Mouse (Mus musculus) neural tube, embryonic 11.5 days (tissue): ENCODE data around the gene Itpkb. TPM values are rescaled to one million over a fixed set of nuclear protein-coding genes. Genes with fewer than 3 reads are reported as not detected.

Experiments used
- ATAC-seq: fragments of 200-750 bp; cut with Nextera tagmentation; 2 replicates; pipeline ENCODE4 v1.8.0; 2017; ENCODE audit warnings: moderate number of reproducible peaks, mild to moderate bottlenecking, moderate TSS enrichment, moderate library complexity; ENCODE audit not compliant: insufficient read depth, low FRiP score, low TSS enrichment
- DNase-seq: peaks from one replicate; pipeline ENCODE4 v3.0.0-alpha.2; 2015; ENCODE audit warnings: low spot score
- H3K27ac ChIP-seq: fragments of 300-500 bp; sonication (generic); 2 replicates; pipeline ENCODE4 v1.5.1; 2014; ENCODE audit warnings: low read depth, mild to moderate bottlenecking, low read length
- H3K27me3 ChIP-seq: fragments of 300-500 bp; sonication (generic); 2 replicates; pipeline ENCODE4 v1.6.1; 2014; ENCODE audit warnings: mild to moderate bottlenecking, low read length, mixed read lengths; ENCODE audit not compliant: control insufficient read depth, insufficient read depth
- H3K36me3 ChIP-seq: fragments of 300-500 bp; sonication (generic); 2 replicates; pipeline ENCODE4 v1.6.1; 2014; ENCODE audit warnings: mild to moderate bottlenecking, low read length, moderate library complexity, mixed read lengths; ENCODE audit not compliant: control insufficient read depth, insufficient read depth
- H3K4me1 ChIP-seq: fragments of 300-500 bp; sonication (generic); 2 replicates; pipeline ENCODE4 v1.6.1; 2014; ENCODE audit warnings: low read length, mixed read lengths; ENCODE audit not compliant: control insufficient read depth, insufficient read depth
- H3K4me2 ChIP-seq: fragments of 300-500 bp; sonication (generic); 2 replicates; pipeline ENCODE4 v1.6.1; 2014; ENCODE audit warnings: low read depth, mild to moderate bottlenecking, moderate library complexity
- H3K4me3 ChIP-seq: fragments of 300-500 bp; sonication (generic); 2 replicates; pipeline ENCODE4 v1.5.1; 2014; ENCODE audit warnings: low read depth, low read length
- H3K9ac ChIP-seq: fragments of 300-500 bp; sonication (generic); 2 replicates; pipeline ENCODE4 v1.6.1; 2014; ENCODE audit warnings: mild to moderate bottlenecking, low read length
- H3K9me3 ChIP-seq: fragments of 300-500 bp; sonication (generic); 2 replicates; pipeline ENCODE4 v1.6.1; 2016; ENCODE audit warnings: low read length; ENCODE audit not compliant: control insufficient read depth
- WGBS: fragments of 180-500 bp; shearing (Covaris S2); extraction: QIAGEN DNeasy Blood & Tissue Kit; methylation state at CpG from one replicate; pipeline ENCODE4 v1.1.7; 2014; 5-methylcytosine and 5-hydroxymethylcytosine counted together
- polyA plus RNA-seq: library from polyadenylated mRNA; unstranded; fragments of >200 nt; fragmentation: Nextera tagmentation; extraction: Ambion mirVana; gene quantifications from 2 replicates; pipeline ENCODE4 v1.2.1, GENCODE M21; 2014

Itpkb gene
- polyA plus RNA-seq, 1 experiment from 2014 or later, result 2.6 TPM

GRCm38 (mm10) chr1:180406336-180407035 lies 76.2 kb downstream of the Itpkb start:
- 84% methylated on average over 11 of the region's 11 CpGs for WGBS
- Histone ChIP-seq H3K27me3 (no peaks in the 10 kb centered on the region), H3K9me3 (no peaks in the 10 kb centered on the region), H3K36me3 (no peaks in the 10 kb centered on the region), H3K27ac (no peak overlapping the region), H3K4me2 (no peak overlapping the region), H3K9ac (no peak overlapping the region), H3K4me3 (no peak overlapping the region), H3K4me1 (peaks cover 4% of the 10 kb centered on the region; the same call in 1 of the 2 replicates)
- DNase-seq (no peak), ATAC-seq (no peak)

GRCm38 (mm10) chr1:180407171-180407671 lies 76.9 kb downstream of the Itpkb start:
- Histone ChIP-seq H3K4me1 (peaks cover 4% of the 10 kb centered on the region; the same call in 1 of the 2 replicates), H3K4me3 (no peak overlapping the region), H3K27me3 (no peaks in the 10 kb centered on the region), H3K4me2 (peak overlapping the region; percentile 40), H3K36me3 (no peaks in the 10 kb centered on the region), H3K9ac (peak overlapping the region; percentile 37), H3K9me3 (no peaks in the 10 kb centered on the region), H3K27ac (no peak overlapping the region)
- 9% methylated on average over 16 of the region's 16 CpGs for WGBS
- peak; percentile 83 for DNase-seq
- peak; percentile 53; the same call in 1 of the 2 replicates for ATAC-seq

DNA sequence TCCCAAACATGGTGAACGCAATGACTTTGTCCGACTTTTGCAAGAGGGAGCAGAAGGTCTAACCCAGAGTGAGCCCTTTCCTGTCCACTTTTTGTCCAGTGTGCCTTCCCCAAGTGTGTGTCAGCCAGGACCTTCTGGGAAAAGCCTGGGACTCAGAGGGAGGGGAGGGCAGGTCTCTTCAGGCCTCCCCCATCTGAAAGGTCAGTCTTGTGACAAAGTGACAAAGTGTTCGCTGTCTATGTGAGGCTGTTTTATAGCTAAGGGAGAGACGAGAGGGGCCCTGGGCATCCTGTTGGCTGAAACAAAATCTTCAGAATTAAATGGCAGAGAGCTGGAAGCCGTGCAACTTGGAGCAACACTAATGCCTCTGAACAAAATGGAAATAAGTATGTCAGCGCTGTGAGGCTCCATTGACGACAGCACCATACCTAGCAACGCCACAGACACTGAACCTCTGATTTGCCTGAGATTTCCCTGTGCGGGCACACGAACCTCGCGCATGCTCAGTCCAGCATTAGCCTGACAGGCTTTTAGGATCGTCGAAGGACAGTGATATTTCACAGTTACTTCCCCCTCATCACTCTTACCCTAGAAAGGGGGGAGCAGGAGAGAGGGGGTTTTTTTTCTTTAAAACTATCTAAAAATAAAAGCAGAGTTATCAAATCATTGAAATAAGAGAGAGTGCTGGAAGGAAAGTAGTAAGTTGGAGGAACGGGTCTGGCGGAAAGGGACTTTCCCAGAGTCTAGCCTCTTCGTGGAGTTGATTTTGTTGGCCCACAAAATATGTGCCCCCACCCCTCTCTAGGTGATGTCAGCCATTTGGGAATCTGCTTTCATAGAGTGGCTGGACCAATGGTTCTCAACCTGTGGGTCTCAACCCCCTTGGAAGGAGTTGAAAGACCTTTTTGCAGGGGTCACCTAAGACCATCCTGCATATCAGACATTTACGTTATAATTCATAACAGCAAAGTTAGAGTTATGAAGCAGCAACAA lies 77.7 kb downstream of the Itpkb start:
- peaks cover 4% of the 10 kb centered on the region; the same call in 1 of the 2 replicates for H3K4me1 ChIP-seq
- no peaks in the 10 kb centered on the region for H3K36me3 ChIP-seq
- ATAC-seq (no peak), DNase-seq (no peak)
- H3K9me3 ChIP-seq, result no peaks in the 10 kb centered on the region
- WGBS, result 79% methylated on average over 18 of the region's 18 CpGs
- no peaks in the 10 kb centered on the region for H3K27me3 ChIP-seq
- peak overlapping the region; percentile 37; the same call in 1 of the 2 replicates for H3K9ac ChIP-seq
- H3K27ac ChIP-seq, result no peak overlapping the region
- no peak overlapping the region for H3K4me2 ChIP-seq
- no peak overlapping the region for H3K4me3 ChIP-seq

DNA sequence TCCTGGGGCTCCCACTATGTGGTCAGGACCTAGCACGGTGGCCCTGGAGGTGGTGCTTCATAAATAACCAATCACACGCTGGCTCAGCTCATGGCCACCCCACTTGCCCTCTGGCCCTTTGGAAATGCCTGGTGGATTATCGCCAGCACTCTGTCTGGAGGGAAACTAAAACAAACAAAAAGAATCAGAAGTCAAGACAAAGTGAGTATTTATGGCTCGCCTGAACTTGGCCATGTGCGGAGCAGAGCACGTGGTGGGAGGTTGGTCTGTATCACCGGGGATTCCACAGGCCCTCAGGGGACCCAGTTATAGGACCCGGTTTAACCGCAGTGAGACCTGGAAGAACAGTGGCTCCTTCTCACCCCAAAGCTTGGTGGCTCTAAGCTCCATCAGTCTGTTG lies 78.5 kb downstream of the Itpkb start:
- Histone ChIP-seq H3K9me3 (no peaks in the 10 kb centered on the region), H3K4me2 (no peak overlapping the region), H3K4me3 (no peak overlapping the region), H3K4me1 (peaks cover 4% of the 10 kb centered on the region; the same call in 1 of the 2 replicates), H3K36me3 (no peaks in the 10 kb centered on the region), H3K27me3 (no peaks in the 10 kb centered on the region), H3K9ac (no peak overlapping the region), H3K27ac (no peak overlapping the region)
- WGBS, result 65% methylated on average over 9 of the region's 9 CpGs
- ATAC-seq, result no peak
- no peak for DNase-seq

GRCm38 (mm10) chr1:180409771-180410170 lies 79.5 kb downstream of the Itpkb start:
- H3K4me3 ChIP-seq, result no peak overlapping the region
- H3K9me3 ChIP-seq, result no peaks in the 10 kb centered on the region
- DNase-seq, result no peak
- H3K27ac ChIP-seq, result no peak overlapping the region
- no peak for ATAC-seq
- no peak overlapping the region for H3K4me2 ChIP-seq
- H3K36me3 ChIP-seq, result no peaks in the 10 kb centered on the region
- peaks cover 4% of the 10 kb centered on the region; the same call in 1 of the 2 replicates for H3K4me1 ChIP-seq
- WGBS, result 70% methylated on average over 5 of the region's 5 CpGs
- no peak overlapping the region for H3K9ac ChIP-seq
- no peaks in the 10 kb centered on the region for H3K27me3 ChIP-seq

GRCm38 (mm10) chr1:180410306-180410705 lies 80.0 kb downstream of the Itpkb start:
- no peak for ATAC-seq
- WGBS, result 79% methylated on average over 7 of the region's 7 CpGs

GRCm38 (mm10) chr1:180415064-180415463 lies 84.8 kb downstream of the Itpkb start:
- Histone ChIP-seq H3K4me2 (no peak overlapping the region), H3K36me3 (no peaks in the 10 kb centered on the region), H3K4me3 (no peak overlapping the region), H3K9ac (no peak overlapping the region), H3K27me3 (no peaks in the 10 kb centered on the region), H3K9me3 (no peaks in the 10 kb centered on the region), H3K4me1 (no peaks in the 10 kb centered on the region), H3K27ac (no peak overlapping the region)
- DNase-seq (no peak), ATAC-seq (no peak)
- WGBS, result 64% methylated on average over 4 of the region's 4 CpGs

More at GRCm38 (mm10) chr1:180410306-180410705, 80.0 kb downstream of the Itpkb start:
- Histone ChIP-seq H3K9ac (no peak overlapping the region), H3K4me1 (peaks cover 4% of the 10 kb centered on the region; the same call in 1 of the 2 replicates), H3K9me3 (no peaks in the 10 kb centered on the region), H3K27me3 (no peaks in the 10 kb centered on the region), H3K36me3 (no peaks in the 10 kb centered on the region), H3K27ac (no peak overlapping the region), H3K4me2 (no peak overlapping the region), H3K4me3 (no peak overlapping the region)
- no peak for DNase-seq

GRCm38 (mm10) chr1:180415836-180416235 lies 85.6 kb downstream of the Itpkb start:
- 91% methylated on average over 7 of the region's 7 CpGs for WGBS
- Histone ChIP-seq H3K4me3 (no peak overlapping the region), H3K36me3 (no peaks in the 10 kb centered on the region), H3K4me1 (no peaks in the 10 kb centered on the region), H3K9ac (no peak overlapping the region), H3K4me2 (no peak overlapping the region), H3K27ac (no peak overlapping the region), H3K9me3 (no peaks in the 10 kb centered on the region), H3K27me3 (no peaks in the 10 kb centered on the region)
- no peak for DNase-seq
- ATAC-seq, result no peak
